Mouse (Mus musculus): ENCODE data around the gene Nphs1. TPM values are rescaled to one million over a fixed set of nuclear protein-coding genes. Genes with fewer than 3 reads are reported as not detected.

Gene Nphs1
- polyA plus RNA-seq, 1 experiment from 2014 or later: not detected

- ATAC-seq: no peak
- Histone ChIP-seq H3K4me3 (ENCODE audit: low read depth, low read length) (no peak overlapping the region), H3K4me2 (replicated peaks; ENCODE audit: low read depth) (no peak overlapping the region), H3K27ac (ENCODE audit: low read depth, low read length) (no peak overlapping the region), H3K36me3 (ENCODE audit: control insufficient read depth, insufficient read depth) (no peaks in the 10 kb centered on the region), H3K4me1 (replicated peaks; ENCODE audit: control insufficient read depth, insufficient read depth, low read length) (no peaks in the 10 kb centered on the region), H3K9me3 (ENCODE audit: control insufficient read depth) (no peaks in the 10 kb centered on the region), H3K27me3 (replicated peaks; ENCODE audit: control insufficient read depth, insufficient read depth, low read length) (no peaks in the 10 kb centered on the region), H3K9ac (ENCODE audit: low read depth, low read length) (no peak overlapping the region)
- TF ChIP-seq CTCF (IDR thresholded peaks at IDR 0.05; ENCODE audit: low read depth): no peak
- WGBS: 61% methylated on average over 24 of the region's 24 CpGs
Observed at GRCm38 (mm10) chr7:30515003-30515760, 57.1 kb downstream of the Nphs1 start.

- H3K27ac ChIP-seq (ENCODE audit: low read depth, low read length): no peak overlapping the region
- H3K4me2 ChIP-seq (replicated peaks; ENCODE audit: low read depth): no peak overlapping the region
- H3K9me3 ChIP-seq (ENCODE audit: control insufficient read depth): no peaks in the 10 kb centered on the region
- no peaks in the 10 kb centered on the region for H3K4me1 ChIP-seq (replicated peaks; ENCODE audit: control insufficient read depth, insufficient read depth, low read length)
- H3K36me3 ChIP-seq (ENCODE audit: control insufficient read depth, insufficient read depth): peaks cover 5% of the 10 kb centered on the region; the same call in 1 of the 2 replicates
- TF ChIP-seq CTCF (IDR thresholded peaks at IDR 0.05; ENCODE audit: low read depth): no peak
- no peak overlapping the region for H3K4me3 ChIP-seq (ENCODE audit: low read depth, low read length)
- ATAC-seq: no peak
- H3K27me3 ChIP-seq (replicated peaks; ENCODE audit: control insufficient read depth, insufficient read depth, low read length): no peaks in the 10 kb centered on the region
- H3K9ac ChIP-seq (ENCODE audit: low read depth, low read length): no peak overlapping the region
- 33% methylated on average over 8 of the region's 8 CpGs for WGBS
Observed at GRCm38 (mm10) chr7:30518325-30518724, 60.2 kb downstream of the Nphs1 start.

GRCm38 (mm10) chr7:30520396-30520795 lies 62.3 kb downstream of the Nphs1 start:
- no peak overlapping the region for H3K4me2 ChIP-seq (replicated peaks; ENCODE audit: low read depth)
- H3K27me3 ChIP-seq (replicated peaks; ENCODE audit: control insufficient read depth, insufficient read depth, low read length): no peaks in the 10 kb centered on the region
- H3K9ac ChIP-seq (ENCODE audit: low read depth, low read length): no peak overlapping the region
- peaks cover 16% of the 10 kb centered on the region; the same call in 1 of the 2 replicates for H3K36me3 ChIP-seq (ENCODE audit: control insufficient read depth, insufficient read depth)
- ATAC-seq: no peak
- no peak overlapping the region for H3K27ac ChIP-seq (ENCODE audit: low read depth, low read length)
- no peak overlapping the region for H3K4me3 ChIP-seq (ENCODE audit: low read depth, low read length)
- H3K4me1 ChIP-seq (replicated peaks; ENCODE audit: control insufficient read depth, insufficient read depth, low read length): no peaks in the 10 kb centered on the region
- 74% methylated on average over 4 of the region's 4 CpGs for WGBS
- no peak for TF ChIP-seq CTCF (IDR thresholded peaks at IDR 0.05; ENCODE audit: low read depth)
- H3K9me3 ChIP-seq (ENCODE audit: control insufficient read depth): no peaks in the 10 kb centered on the region

GRCm38 (mm10) chr7:30520856-30521255 lies 62.7 kb downstream of the Nphs1 start:
- no peak for ATAC-seq
- H3K4me3 ChIP-seq (ENCODE audit: low read depth, low read length): no peak overlapping the region
- no peaks in the 10 kb centered on the region for H3K27me3 ChIP-seq (replicated peaks; ENCODE audit: control insufficient read depth, insufficient read depth, low read length)
- no peaks in the 10 kb centered on the region for H3K4me1 ChIP-seq (replicated peaks; ENCODE audit: control insufficient read depth, insufficient read depth, low read length)
- H3K27ac ChIP-seq (ENCODE audit: low read depth, low read length): no peak overlapping the region
- no peaks in the 10 kb centered on the region for H3K9me3 ChIP-seq (ENCODE audit: control insufficient read depth)
- peaks cover 16% of the 10 kb centered on the region; the same call in 1 of the 2 replicates for H3K36me3 ChIP-seq (ENCODE audit: control insufficient read depth, insufficient read depth)
- no peak overlapping the region for H3K4me2 ChIP-seq (replicated peaks; ENCODE audit: low read depth)
- TF ChIP-seq CTCF (IDR thresholded peaks at IDR 0.05; ENCODE audit: low read depth): no peak
- no peak overlapping the region for H3K9ac ChIP-seq (ENCODE audit: low read depth, low read length)
- 83% methylated on average over 5 of the region's 5 CpGs for WGBS

GRCm38 (mm10) chr7:30522871-30523270 lies 64.8 kb downstream of the Nphs1 start:
- Histone ChIP-seq H3K27me3 (replicated peaks; ENCODE audit: control insufficient read depth, insufficient read depth, low read length) (no peaks in the 10 kb centered on the region), H3K4me1 (replicated peaks; ENCODE audit: control insufficient read depth, insufficient read depth, low read length) (no peaks in the 10 kb centered on the region), H3K9ac (ENCODE audit: low read depth, low read length) (no peak overlapping the region), H3K9me3 (ENCODE audit: control insufficient read depth) (no peaks in the 10 kb centered on the region), H3K27ac (ENCODE audit: low read depth, low read length) (no peak overlapping the region), H3K36me3 (ENCODE audit: control insufficient read depth, insufficient read depth) (peaks cover 16% of the 10 kb centered on the region; the same call in 1 of the 2 replicates), H3K4me3 (ENCODE audit: low read depth, low read length) (no peak overlapping the region), H3K4me2 (replicated peaks; ENCODE audit: low read depth) (no peak overlapping the region)
- WGBS: 91% methylated on average over 10 of the region's 10 CpGs
- ATAC-seq: no peak
- no peak for TF ChIP-seq CTCF (IDR thresholded peaks at IDR 0.05; ENCODE audit: low read depth)

GRCm38 (mm10) chr7:30524487-30524886 lies 66.4 kb downstream of the Nphs1 start:
- Histone ChIP-seq H3K4me3 (ENCODE audit: low read depth, low read length) (no peak overlapping the region), H3K9ac (ENCODE audit: low read depth, low read length) (no peak overlapping the region), H3K27ac (ENCODE audit: low read depth, low read length) (no peak overlapping the region), H3K27me3 (replicated peaks; ENCODE audit: control insufficient read depth, insufficient read depth, low read length) (no peaks in the 10 kb centered on the region), H3K9me3 (ENCODE audit: control insufficient read depth) (no peaks in the 10 kb centered on the region), H3K4me2 (replicated peaks; ENCODE audit: low read depth) (no peak overlapping the region), H3K4me1 (replicated peaks; ENCODE audit: control insufficient read depth, insufficient read depth, low read length) (no peaks in the 10 kb centered on the region), H3K36me3 (ENCODE audit: control insufficient read depth, insufficient read depth) (peaks cover 31% of the 10 kb centered on the region)
- 90% methylated on average over 6 of the region's 6 CpGs for WGBS
- TF ChIP-seq CTCF (IDR thresholded peaks at IDR 0.05; ENCODE audit: low read depth): no peak
- ATAC-seq: no peak

Data from intestine, postnatal 0 days (tissue).